Mouse (Mus musculus) right cerebral cortex, postnatal 10 days (tissue): ENCODE results near the gene Ptpn11.
"Not testable (repeated sequence)": the region's sequence is repeated elsewhere in the genome, so short reads cannot be mapped to it uniquely, and the experiment has no call there.

Source experiments
- DNase-seq, 2 experiments: peaks; one replicate each; pipeline ENCODE4 v3.0.0; 2021; ENCODE audit warnings: low spot score in 2 of 2

Ptpn11 gene

DNA sequence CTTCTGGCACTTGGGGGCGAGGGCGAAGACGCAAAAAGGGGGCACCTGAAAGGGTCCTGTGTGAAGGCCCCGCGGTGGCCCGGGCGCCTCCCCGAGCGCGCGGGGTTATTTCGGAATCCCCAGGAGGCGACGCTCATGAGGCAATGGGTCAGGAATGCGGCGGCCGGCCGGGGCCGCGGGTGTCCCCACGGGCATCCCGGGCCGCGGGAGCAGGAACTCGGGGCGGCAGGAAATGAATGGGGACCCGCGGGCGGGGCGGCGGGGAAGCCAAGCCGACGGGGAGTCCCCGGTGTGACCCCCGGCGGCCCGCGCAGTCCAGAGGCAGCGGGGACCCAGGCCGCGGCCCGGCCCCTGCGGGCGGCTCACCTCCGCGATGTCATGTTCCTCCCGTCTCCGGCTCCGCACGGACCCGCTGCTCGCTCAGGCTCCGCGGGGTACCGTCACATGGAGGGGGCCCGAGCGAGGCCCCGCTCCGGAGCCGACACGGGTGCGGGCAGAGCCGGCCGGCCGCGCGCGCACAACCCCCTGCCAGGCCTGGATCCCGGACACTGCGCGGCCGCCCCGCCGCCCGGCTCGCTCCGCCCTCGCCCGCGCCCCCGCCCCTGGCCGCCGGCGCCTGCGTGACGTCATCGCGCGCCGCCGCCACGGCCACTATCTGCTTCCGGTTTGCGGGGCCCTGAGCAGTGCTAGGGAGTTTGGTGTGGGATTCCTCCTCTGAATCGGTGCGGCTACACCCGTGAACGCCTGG is at the start of gene Ptpn11:
TSS of gene Ptpn11 (minus strand) at position 562 of the 748 bp plus-strand sequence.
- peak; percentile 89 to 91 for DNase-seq

DNA sequence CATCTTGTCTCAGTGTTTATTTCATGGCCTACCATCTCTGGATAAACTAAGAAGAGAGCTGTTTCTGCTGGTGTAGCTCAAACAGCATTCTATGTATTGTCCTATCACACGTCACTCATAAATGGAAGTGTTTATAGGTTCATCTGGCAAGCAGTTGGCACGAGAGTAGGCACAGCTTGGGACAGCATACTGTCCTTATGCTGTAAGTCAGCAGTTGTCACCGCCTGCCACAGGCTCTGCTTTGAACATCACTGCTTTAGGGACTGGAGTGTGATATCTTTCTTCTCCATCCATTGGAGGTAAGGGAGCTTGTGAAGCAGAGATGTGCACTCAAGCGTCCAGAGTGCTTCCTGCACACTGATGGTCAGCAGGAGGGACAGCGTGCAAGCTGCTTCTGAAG is 48.6 kb upstream of the Ptpn11 start:
- peak in 1 of 2 experiments; percentile 62 for DNase-seq

DNA sequence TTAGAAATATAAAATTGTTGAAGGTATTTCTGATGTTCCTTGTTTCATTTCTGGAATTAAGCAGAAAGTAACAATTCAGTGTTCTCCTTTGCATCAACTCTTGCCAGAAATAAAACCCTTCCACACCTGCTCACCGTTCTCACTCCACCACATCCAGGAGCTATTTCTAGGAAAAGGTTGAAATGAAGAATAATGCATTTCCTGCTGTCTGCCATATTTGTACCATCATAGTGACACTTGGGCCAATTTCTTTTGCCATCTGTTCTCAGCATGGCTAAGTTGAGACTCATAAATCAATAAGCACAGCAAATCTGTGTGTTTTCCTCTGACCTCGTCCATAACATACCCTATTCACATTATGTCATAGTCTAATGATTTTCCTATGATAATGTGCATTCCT is 47.0 kb upstream of the Ptpn11 start:
- DNase-seq = no peak

DNA sequence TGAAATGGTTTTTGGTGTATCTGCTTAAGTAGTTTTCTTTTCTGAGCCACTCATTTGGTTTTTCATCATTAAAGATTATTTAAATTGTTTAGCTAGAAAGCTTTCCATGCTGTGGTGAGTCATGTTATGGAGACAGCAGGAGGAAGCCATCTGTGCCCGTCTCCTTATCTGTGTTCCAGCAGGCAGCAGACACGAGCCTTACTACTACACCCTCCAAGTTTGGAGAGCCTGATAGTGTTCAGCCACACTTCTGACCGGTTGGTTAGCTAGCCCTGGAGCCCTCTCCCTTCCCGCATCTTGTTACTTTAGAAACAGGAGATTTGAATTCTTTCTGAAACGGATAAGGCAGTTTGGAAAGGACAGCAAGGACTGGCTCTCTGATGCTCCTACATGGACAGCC is 45.0 kb upstream of the Ptpn11 start:
- peak; percentile 55 to 75 for DNase-seq

DNA sequence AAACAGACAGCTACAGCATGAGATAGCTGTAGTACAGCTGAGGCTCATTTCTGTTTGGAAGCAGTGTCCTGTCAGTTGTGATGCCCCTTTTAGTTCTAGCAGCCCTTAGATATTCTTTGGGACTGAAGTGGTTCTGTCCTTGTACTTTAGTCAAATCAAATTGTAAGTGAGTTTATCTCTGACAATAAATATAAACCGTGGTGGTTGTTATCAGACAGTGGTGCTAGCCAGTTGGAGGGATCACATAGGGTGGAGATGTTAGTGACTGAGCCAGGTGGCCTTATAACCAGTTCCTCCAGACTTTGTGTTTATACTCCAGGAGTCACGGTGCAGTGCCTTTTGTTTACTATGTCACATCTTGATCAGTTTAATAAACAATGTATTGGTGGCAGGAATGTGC is 42.5 kb upstream of the Ptpn11 start:
- no peak for DNase-seq

DNA sequence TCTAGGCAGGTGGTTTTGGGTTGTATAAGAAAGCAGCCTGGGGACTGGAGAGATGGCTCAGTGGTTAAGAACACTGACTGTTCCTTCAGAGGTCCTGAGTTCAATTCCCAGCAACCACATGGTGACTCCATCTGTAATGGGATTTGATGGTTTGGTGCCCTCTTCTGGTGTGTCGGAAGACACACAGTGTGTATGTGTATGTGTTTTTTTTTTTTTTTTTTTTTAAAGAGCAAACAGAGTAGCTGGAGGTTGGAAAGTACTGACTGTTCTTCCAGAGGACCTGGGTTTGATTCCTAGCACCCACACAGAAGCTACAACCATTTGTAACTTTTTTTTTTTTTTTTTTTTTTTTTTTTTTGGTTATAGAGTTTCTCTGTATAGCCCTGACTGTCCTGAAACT is 41.6 kb upstream of the Ptpn11 start:
- no peak for DNase-seq

DNA sequence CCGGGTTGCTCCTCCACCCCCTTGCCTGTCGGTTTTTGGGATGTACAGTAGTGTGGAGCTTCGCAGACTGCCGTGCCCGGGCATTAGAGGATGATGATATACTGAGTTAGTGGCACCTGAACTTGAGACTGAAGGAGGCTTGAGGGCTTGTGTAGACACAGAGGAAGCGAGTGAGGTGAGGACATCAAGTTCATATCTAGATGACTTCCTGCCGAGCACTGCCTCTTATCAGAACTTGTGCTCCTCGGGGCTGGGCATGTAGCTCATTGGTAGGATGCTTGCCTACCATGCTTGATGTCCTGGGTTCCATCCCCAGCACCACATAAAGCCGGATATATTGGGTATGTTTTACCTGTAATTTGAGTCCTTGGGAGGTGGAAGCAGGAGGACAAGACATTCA is 39.6 kb upstream of the Ptpn11 start:
- DNase-seq = no peak

DNA sequence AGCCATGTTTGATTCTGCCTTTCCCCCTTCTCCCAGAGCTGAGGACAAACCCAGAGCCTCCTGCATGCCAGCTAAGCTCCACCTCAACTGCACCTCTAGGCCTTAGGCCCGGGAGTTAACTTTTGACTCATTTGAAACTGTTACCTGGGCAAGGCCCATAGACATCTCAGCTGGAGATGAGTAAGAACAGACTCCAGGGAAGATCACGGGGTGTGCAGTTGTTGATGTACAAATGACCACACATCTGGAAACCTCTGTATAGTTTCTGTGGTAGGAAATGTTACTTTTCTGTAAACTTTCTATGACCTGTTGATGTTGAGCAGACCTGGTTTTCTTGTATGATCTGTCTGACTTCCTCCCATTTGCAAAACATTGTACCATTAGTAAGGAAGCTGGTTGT is 38.0 kb upstream of the Ptpn11 start:
- no peak for DNase-seq

DNA sequence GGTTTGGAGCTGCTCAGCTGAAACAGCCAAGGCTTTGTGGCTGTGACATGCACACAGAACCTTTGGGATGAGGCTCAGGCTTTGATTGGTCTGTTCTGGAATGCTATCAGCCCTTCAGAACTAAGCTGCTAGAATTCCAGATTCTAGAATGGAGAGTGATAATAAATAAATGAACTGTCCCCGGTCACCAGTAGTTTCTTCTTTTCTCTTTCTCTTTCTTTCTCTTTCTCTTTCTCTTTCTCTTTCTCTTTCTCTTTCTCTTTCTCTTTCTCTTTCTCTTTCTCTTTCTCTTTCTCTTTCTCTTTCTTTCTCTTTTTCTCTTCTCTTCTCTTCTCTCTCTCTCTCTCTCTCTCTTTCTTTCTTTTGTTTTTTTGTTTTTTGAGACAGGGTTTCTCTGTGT is 36.1 kb upstream of the Ptpn11 start:
- not testable (repeated sequence) for DNase-seq

DNA sequence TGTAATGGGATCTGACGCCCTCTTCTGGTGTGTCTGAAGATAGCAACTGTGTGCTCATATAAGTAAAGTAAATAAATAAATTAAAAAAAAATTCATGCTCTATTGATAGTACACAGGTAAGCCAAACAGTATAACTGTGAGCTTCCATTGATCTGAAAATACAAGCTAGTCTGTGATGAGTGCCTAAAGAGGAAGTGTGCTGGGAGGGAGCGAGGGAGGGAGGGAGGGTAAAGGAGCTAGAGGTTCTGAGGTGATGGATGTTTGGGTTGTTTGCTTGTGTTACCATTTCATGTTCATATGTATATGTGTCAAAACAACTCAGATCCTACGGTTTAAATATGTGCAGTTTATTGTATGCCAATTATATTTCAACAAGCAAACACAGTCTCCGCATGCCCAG is 35.6 kb upstream of the Ptpn11 start:
- no peak for DNase-seq

DNA sequence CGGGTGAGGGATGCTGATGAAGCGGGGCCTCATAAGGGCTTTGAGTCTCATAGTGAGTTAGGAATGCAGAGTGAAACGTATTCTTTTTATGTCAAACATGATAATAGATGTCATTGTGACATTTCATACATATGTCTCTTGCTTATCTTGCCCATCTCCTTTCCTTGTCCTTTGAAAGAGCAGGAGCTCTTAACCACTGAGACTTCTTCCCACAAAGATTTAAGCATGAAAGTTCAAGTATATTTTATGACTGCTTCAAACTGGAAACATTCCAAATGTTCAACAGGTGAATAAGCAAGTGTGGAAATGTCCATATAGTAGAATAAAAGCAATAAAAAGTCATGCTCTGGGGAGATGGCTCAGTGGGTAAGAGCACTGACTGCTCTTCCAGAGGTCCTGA is 35.2 kb upstream of the Ptpn11 start:
- DNase-seq = no peak

DNA sequence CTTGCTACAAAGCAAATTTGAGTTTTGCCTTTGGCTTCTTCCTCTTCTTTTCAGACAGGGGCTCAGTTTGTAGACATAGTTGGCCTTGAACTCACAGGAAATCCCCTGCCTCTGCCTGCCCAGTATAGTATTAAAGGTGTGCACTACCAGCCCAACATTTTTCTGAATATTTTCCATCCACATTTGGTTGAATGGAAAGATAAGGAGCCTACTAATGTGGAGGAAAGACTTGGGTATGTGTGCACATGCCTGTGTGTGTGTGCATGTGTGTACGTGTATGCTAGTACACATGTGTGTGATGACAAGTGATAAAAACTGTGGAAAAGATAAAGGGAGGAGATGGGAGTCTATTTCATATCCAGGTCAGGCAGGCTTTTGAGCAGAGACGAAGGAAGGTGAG is 34.7 kb upstream of the Ptpn11 start:
- DNase-seq = no peak

DNA sequence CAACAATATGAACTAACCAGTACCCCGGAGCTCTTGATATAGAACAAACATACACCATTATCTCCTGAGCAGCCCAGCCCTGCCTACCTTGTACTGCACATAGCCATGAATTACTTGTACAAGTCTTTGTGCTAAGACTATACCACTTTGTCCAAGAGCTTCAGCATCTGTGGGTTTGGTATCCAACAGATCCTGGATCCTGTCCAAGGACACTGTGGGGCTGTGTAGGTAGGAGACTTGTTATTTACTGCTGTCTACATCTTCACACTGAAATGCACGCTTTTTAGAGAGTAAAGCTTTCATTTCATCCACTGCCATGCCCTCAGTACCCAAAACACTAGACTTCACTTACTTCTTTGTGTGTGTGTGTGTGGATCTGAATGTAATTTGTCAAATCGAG is 33.7 kb upstream of the Ptpn11 start:
- DNase-seq = no peak

DNA sequence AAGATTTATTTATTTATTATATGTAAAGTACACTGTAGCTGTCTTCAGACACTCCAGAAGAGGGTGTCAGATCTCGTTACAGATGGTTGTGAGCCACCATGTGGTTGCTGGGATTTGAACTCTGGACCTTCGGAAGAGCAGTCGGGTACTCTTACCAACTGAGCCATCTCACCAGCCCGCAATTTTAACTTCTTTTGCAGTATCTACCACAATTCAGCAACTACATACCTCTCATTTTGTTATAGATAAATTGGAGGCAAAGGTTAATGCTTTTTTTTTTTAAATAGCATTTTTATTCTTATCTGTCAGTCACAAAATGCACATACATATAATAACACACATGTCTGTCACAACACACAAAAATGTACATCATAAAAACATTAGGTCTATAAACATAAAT is 32.8 kb upstream of the Ptpn11 start:
- not testable (repeated sequence) for DNase-seq

DNA sequence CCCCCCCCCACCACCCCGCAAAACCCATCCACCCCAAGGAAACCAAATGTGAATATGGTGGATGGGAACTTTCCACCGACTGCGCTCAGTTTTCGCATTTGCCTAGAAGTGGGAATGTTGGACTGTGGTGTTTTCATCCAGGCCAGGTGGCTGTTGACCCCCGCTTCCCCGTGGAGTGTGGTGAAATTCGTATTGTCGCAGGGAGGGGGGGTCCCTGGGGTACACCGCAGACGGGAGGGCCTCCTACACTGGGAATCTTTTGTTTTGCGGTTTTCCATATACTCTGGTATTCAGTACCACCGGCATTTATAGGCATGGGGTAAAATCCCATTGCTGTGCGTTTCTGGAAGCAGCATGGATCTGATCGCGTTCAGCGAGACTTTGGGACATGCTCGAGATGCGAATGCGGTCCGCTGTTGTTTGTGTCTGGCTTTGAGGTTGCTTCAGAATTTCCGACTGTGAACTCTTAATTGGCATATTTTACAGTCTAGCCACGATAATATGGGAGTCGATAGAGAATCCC is 30.2 kb upstream of the Ptpn11 start:
- no peak for DNase-seq

DNA sequence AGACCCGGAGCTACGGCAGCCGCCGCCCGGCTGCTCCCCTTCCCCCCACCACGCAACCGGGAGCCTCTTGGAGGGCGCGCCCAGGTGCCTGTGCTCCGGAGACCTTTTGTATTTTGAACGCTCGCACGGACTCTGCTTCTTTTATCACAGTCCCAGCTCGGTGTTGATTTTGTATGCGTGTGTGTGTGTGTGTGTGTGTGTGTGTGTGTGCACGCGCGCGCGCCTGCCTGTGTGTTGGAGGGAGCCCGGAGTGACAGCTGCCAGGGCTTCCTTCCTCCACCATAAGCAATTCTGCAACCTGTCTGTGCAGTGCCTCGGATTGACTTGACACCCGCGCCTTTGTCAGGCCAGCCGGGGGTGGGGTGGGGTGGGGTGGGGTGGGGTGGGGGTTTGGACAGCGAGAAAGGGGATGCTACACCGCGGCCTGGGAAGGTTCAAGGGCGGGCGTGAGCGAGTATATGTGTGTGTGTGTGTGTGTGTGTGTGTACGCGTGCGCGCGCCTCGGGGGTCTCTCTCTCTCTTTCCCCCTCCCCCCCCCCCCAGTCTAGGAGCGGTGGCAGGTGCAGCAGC is 29.6 kb upstream of the Ptpn11 start:
- DNase-seq = peak; percentile 70

DNA sequence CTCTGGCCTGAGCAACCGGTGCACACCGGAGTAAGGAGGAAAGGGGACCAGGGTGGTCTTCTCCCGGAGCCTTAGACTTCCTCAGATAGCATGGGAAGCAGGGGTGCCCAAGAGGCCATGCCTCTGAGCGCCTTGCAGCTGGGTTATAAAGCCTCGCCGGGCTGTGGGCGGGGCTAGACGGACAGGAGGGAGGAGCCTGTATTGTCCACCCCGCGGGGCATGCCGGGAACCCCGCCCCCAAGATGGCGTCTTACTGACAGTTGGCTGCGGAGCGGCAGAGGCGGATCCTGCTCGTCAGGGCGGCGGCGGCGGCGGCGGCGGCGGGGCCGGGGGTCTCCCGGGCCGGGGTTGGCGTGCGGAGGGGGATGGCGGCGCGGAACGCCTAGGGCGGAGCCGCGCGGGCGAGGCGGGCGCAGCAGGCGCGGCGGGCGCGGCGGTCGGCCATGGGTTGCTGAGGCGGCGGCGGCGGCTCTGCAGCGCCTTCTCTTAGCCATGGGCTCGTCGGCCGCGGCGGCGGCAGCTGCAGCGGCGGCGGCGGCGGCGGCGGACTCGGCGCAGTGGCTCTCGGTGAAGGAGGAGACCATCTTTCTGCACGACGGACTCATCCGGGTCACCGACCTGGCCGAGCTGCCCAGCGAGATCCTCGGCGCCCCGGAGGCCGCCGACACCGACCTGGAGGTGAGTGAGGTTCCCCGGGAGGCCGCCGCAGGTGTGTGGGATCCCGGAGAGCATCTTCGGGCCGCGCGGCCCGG is 29.0 kb upstream of the Ptpn11 start, which contains the start of gene Hectd4:
TSS of gene Hectd4 (plus strand) at position 240 of the 752 bp plus-strand sequence.
- DNase-seq = peak; percentile 97 to 98

DNA sequence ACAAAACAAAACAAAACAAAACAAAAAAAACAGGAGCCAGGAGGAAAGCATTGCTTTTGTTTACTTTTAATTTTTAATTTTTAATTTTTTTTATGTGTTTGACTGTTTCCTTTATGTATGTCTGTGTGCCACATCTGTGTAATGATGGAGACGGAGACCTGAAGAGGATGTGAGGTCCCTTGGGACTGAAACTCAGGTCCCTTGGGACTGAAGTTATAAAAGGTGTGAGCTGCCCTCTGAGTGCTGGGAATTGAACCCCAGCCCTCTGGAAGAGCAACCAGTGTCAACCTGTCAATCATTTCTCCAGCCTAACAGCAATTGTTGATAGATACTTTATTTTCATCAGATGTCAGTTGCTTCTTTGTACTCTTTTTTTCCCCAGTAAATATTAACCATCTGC is 28.0 kb upstream of the Ptpn11 start:
- DNase-seq = no peak

DNA sequence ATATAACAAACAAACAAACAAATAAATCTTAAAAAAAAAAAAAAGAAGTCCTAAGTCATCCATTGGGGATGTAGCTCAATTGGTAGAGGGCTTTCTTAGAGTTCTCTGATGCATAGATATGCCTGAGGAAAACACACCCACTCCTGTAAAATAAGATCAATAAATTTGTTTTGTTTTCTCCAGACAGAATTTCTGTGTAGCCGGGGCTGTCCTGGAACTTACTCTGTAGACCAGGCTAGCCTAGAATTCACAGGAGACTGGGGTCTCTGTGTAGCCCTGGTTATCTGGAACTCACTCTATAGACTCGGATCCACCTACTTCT is 26.1 kb upstream of the Ptpn11 start:
- no peak for DNase-seq

DNA sequence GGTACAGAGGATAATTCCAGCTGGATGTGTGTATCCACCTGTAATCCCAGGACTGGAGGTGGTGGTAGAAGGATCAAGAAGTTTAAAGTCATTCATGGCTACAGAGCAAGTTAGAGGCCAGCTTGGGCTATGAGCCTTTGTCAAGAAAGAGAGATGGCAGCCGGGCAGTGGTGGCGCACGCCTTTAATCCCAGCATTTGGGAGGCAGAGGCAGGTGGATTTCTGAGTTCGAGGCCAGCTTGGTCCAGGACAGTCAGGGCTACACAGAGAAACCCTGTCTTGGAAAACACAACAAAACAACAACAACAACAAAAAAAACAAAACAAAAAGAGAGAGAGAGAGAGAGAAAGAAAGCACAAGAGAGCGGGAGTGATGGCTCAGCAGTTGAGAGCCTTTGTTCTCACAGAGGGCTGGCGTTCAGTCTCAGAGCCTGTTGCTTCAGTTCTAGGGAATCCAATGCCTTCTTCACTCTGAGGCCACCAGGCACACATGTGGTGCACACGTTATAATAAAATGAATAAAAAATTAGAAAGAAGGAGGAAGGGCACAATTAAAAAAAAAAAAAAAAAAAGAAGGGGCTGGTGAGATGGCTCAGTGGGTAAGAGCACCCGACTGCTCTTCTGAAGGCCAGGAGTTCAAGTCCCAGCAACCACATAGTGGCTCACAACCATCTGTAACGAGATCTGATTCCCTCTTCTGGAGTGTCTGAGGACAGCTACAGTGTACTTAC is 25.6 kb upstream of the Ptpn11 start:
- DNase-seq = not testable (repeated sequence)

DNA sequence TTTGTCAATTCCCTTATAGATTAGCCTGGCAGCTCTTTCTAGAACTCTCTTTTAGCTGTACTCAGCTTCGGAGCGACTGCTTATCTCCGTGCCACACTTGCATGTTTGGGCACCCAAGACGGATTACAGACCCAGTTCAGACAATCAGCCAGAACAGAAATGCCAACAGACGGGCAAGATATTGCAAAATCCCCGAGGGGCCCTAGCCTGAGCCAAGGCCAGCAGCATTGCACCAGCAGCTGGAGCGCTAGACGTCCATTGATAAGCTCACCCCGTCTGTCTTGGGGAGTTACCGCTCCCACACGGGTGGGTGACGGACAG is 24.9 kb upstream of the Ptpn11 start:
- DNase-seq = no peak

DNA sequence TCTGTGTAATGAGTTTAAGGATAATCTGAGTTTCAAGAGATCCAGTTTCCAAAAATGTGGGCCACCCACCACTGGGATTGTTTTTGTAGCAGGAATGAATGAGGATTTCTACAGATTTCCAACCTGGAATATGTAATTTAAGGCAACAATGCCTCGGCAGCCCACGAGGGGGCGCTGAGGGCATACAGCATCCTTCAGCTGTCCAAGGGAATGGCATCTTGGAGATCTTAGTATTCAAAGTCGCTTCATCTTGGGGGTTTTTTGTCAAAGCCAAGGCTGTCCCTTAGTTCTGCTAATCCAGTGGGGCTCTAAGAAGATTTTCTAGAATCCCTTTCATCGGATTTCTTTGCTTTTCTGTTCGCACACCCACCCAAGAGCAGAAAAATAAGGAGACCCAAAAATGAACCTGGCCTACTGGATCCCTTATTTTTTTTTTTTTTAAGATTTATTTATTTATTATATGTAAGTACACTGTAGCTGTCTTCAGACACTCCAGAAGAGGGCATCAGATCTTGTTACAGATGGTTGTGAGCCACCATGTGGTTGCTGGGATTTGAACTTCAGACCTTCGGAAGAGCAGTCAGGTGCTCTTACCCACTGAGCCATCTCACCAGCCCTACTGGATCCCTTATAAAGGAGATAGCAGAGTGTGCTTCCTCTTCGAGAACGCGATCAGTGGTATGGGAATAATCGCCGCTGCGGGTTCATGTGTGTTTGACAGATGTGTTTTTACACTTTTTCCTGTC is 24.4 kb upstream of the Ptpn11 start:
- DNase-seq = peak; percentile 82 to 85
